Mouse (Mus musculus): ENCODE results near the gene Gss.

DNA sequence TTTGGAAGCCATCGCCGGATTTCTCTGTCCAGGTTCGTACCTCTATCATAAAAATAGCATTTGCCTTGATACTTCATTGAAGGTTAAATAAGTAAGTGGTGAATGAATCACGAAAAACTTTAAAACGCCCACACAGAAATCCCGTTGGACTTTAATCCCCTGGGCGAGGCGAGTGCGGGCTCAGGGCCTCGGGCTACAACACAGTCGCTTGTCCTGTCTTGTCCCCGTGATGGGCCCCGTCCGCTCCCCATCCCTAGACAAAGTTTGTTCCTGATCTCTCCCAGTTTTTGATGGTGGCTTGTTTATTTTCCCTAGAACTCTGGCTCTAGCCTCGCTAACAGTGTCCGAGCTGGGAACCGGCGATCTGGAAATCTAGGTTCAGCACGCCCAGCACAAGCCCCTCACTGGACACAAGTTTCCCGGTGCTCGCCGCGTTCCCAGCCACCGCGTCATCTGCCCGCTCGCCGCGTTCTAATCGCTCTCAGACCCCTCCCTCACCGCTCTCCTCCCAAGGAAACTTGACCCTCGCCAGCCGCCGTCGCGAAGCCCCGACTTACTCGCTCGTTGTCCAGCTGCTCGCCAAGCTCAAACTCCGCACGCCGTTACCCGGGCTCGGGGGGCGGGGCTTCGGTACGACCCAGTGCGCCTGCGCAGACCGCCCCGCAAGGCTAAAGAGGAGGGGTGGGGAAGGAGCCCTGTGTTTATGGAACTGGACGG lies at the start of gene Gss:
- TF ChIP-seq EP300 (optimal IDR thresholded peaks at IDR 0.05): no peak
- no peak for TF ChIP-seq CTCF (IDR thresholded peaks at IDR 0.05; ENCODE audit: low read depth)

All from stomach, postnatal 0 days (tissue).